Mouse (Mus musculus): ENCODE measurements at regions not wholly inside any gene's neighbourhood (a gene's known extent, or its start where the extent isn't known, plus 50 kb on each side); places are given as distances from the start of the nearest gene placed in this dataset.

GRCm38 (mm10) chr10:44749206-44749605 lies 220.9 kb upstream of the Prdm1 start:
- ATAC-seq (ENCODE audit: extremely low read depth, insufficient number of reproducible peaks, low FRiP score, poor library complexity, severe bottlenecking) (no peak), DNase-seq (ENCODE audit: low spot score) (no peak)
- no peaks in the 10 kb centered on the region for H3K4me1 ChIP-seq (ENCODE audit: insufficient read depth, low read depth, low read length)
- H3K4me3 ChIP-seq (ENCODE audit: low read depth, low read length) = no peak overlapping the region
- H3K36me3 ChIP-seq (replicated peaks) = no peaks in the 10 kb centered on the region
- H3K9me3 ChIP-seq (replicated peaks) = no peaks in the 10 kb centered on the region
- no peaks in the 10 kb centered on the region for H3K27me3 ChIP-seq (ENCODE audit: insufficient read depth, low read length)
- TF ChIP-seq POLR2AphosphoS5 (IDR thresholded peaks at IDR 0.05; ENCODE audit: insufficient replicate concordance, low read depth, low read length) = no peak

GRCm38 (mm10) chr10:44747419-44747818 lies 219.1 kb upstream of the Prdm1 start:
- Histone ChIP-seq H3K4me3 (ENCODE audit: low read depth, low read length) (no peak overlapping the region), H3K4me1 (ENCODE audit: insufficient read depth, low read depth, low read length) (no peaks in the 10 kb centered on the region), H3K27me3 (ENCODE audit: insufficient read depth, low read length) (no peaks in the 10 kb centered on the region), H3K36me3 (replicated peaks) (no peaks in the 10 kb centered on the region), H3K9me3 (replicated peaks) (no peaks in the 10 kb centered on the region)
- DNase-seq (ENCODE audit: low spot score) = no peak
- ATAC-seq (ENCODE audit: extremely low read depth, insufficient number of reproducible peaks, low FRiP score, poor library complexity, severe bottlenecking) = no peak
- TF ChIP-seq POLR2AphosphoS5 (IDR thresholded peaks at IDR 0.05; ENCODE audit: insufficient replicate concordance, low read depth, low read length) (no peak), GATA2 (IDR thresholded peaks at IDR 0.05; ENCODE audit: borderline replicate concordance, low read depth, low read length) (no peak), CTCF (IDR thresholded peaks at IDR 0.05; ENCODE audit: low read depth, low read length) (no peak), TAL1 (conservative IDR thresholded peaks at IDR 0.05; ENCODE audit: low read depth, low read length) (no peak), GATA1 (IDR thresholded peaks at IDR 0.05; ENCODE audit: borderline replicate concordance, low read length) (no peak)

GRCm38 (mm10) chr10:44744221-44744620 lies 215.9 kb upstream of the Prdm1 start:
- TF ChIP-seq CTCF (IDR thresholded peaks at IDR 0.05; ENCODE audit: low read depth, low read length) (no peak), GATA2 (IDR thresholded peaks at IDR 0.05; ENCODE audit: borderline replicate concordance, low read depth, low read length) (no peak)
- DNase-seq (ENCODE audit: low spot score) = no peak
- no peaks in the 10 kb centered on the region for H3K36me3 ChIP-seq (replicated peaks)
- no peaks in the 10 kb centered on the region for H3K4me1 ChIP-seq (ENCODE audit: insufficient read depth, low read depth, low read length)
- ATAC-seq (ENCODE audit: extremely low read depth, insufficient number of reproducible peaks, low FRiP score, poor library complexity, severe bottlenecking) = no peak
- no peaks in the 10 kb centered on the region for H3K9me3 ChIP-seq (replicated peaks)
- no peak overlapping the region for H3K4me3 ChIP-seq (ENCODE audit: low read depth, low read length)
- no peaks in the 10 kb centered on the region for H3K27me3 ChIP-seq (ENCODE audit: insufficient read depth, low read length)

- peaks cover 2% of the 10 kb centered on the region; the same call in 1 of the 2 replicates for H3K4me1 ChIP-seq (ENCODE audit: insufficient read depth, low read depth, low read length)
- no peak for TF ChIP-seq TAL1 (conservative IDR thresholded peaks at IDR 0.05; ENCODE audit: low read depth, low read length)
- TF ChIP-seq CTCF (IDR thresholded peaks at IDR 0.05; ENCODE audit: low read depth, low read length) = no peak
- no peak for TF ChIP-seq GATA1 (IDR thresholded peaks at IDR 0.05; ENCODE audit: borderline replicate concordance, low read length)
- TF ChIP-seq POLR2AphosphoS5 (IDR thresholded peaks at IDR 0.05; ENCODE audit: insufficient replicate concordance, low read depth, low read length) = no peak
- no peak for TF ChIP-seq GATA2 (IDR thresholded peaks at IDR 0.05; ENCODE audit: borderline replicate concordance, low read depth, low read length)
- no peak for DNase-seq (ENCODE audit: low spot score)
- no peak for ATAC-seq (ENCODE audit: extremely low read depth, insufficient number of reproducible peaks, low FRiP score, poor library complexity, severe bottlenecking)
- no peak overlapping the region for H3K4me3 ChIP-seq (ENCODE audit: low read depth, low read length)
- no peaks in the 10 kb centered on the region for H3K27me3 ChIP-seq (ENCODE audit: insufficient read depth, low read length)
- H3K9me3 ChIP-seq (replicated peaks) = no peaks in the 10 kb centered on the region
- no peaks in the 10 kb centered on the region for H3K36me3 ChIP-seq (replicated peaks)
Measured at GRCm38 (mm10) chr10:44733641-44734040, 205.3 kb upstream of the Prdm1 start.

GRCm38 (mm10) chr10:44730721-44731120 lies 202.4 kb upstream of the Prdm1 start:
- no peak for ATAC-seq (ENCODE audit: extremely low read depth, insufficient number of reproducible peaks, low FRiP score, poor library complexity, severe bottlenecking)
- Histone ChIP-seq H3K9me3 (replicated peaks) (no peaks in the 10 kb centered on the region), H3K36me3 (replicated peaks) (no peaks in the 10 kb centered on the region), H3K4me3 (ENCODE audit: low read depth, low read length) (no peak overlapping the region), H3K27me3 (ENCODE audit: insufficient read depth, low read length) (no peaks in the 10 kb centered on the region), H3K4me1 (ENCODE audit: insufficient read depth, low read depth, low read length) (peaks cover 2% of the 10 kb centered on the region; the same call in 1 of the 2 replicates)
- TF ChIP-seq GATA2 (IDR thresholded peaks at IDR 0.05; ENCODE audit: borderline replicate concordance, low read depth, low read length) (no peak), POLR2AphosphoS5 (IDR thresholded peaks at IDR 0.05; ENCODE audit: insufficient replicate concordance, low read depth, low read length) (no peak), GATA1 (IDR thresholded peaks at IDR 0.05; ENCODE audit: borderline replicate concordance, low read length) (no peak), TAL1 (conservative IDR thresholded peaks at IDR 0.05; ENCODE audit: low read depth, low read length) (no peak), CTCF (IDR thresholded peaks at IDR 0.05; ENCODE audit: low read depth, low read length) (no peak)
- DNase-seq (ENCODE audit: low spot score) = no peak

GRCm38 (mm10) chr10:44728963-44729362 lies 200.7 kb upstream of the Prdm1 start:
- no peak for ATAC-seq (ENCODE audit: extremely low read depth, insufficient number of reproducible peaks, low FRiP score, poor library complexity, severe bottlenecking)

GRCm38 (mm10) chr10:44724575-44724974 lies 196.3 kb upstream of the Prdm1 start:
- Histone ChIP-seq H3K4me3 (ENCODE audit: low read depth, low read length) (no peak overlapping the region; the same call in 1 of the 2 replicates), H3K4me1 (ENCODE audit: insufficient read depth, low read depth, low read length) (peaks cover 16% of the 10 kb centered on the region), H3K9me3 (replicated peaks) (no peaks in the 10 kb centered on the region), H3K36me3 (replicated peaks) (no peaks in the 10 kb centered on the region), H3K27me3 (ENCODE audit: insufficient read depth, low read length) (no peaks in the 10 kb centered on the region)
- DNase-seq (ENCODE audit: low spot score) = no peak
- ATAC-seq (ENCODE audit: extremely low read depth, insufficient number of reproducible peaks, low FRiP score, poor library complexity, severe bottlenecking) = peak; percentile 15; the same call in 1 of the 2 replicates
- TF ChIP-seq GATA2 (IDR thresholded peaks at IDR 0.05; ENCODE audit: borderline replicate concordance, low read depth, low read length) (no peak), POLR2AphosphoS5 (IDR thresholded peaks at IDR 0.05; ENCODE audit: insufficient replicate concordance, low read depth, low read length) (no peak), GATA1 (IDR thresholded peaks at IDR 0.05; ENCODE audit: borderline replicate concordance, low read length) (no peak), CTCF (IDR thresholded peaks at IDR 0.05; ENCODE audit: low read depth, low read length) (no peak), TAL1 (conservative IDR thresholded peaks at IDR 0.05; ENCODE audit: low read depth, low read length) (no peak)

More at GRCm38 (mm10) chr10:44728963-44729362, 200.7 kb upstream of the Prdm1 start:
- peaks cover 11% of the 10 kb centered on the region for H3K4me1 ChIP-seq (ENCODE audit: insufficient read depth, low read depth, low read length)
- no peaks in the 10 kb centered on the region for H3K27me3 ChIP-seq (ENCODE audit: insufficient read depth, low read length)
- H3K9me3 ChIP-seq (replicated peaks) = no peaks in the 10 kb centered on the region
- TF ChIP-seq GATA2 (IDR thresholded peaks at IDR 0.05; ENCODE audit: borderline replicate concordance, low read depth, low read length) (no peak), POLR2AphosphoS5 (IDR thresholded peaks at IDR 0.05; ENCODE audit: insufficient replicate concordance, low read depth, low read length) (no peak), CTCF (IDR thresholded peaks at IDR 0.05; ENCODE audit: low read depth, low read length) (no peak), TAL1 (conservative IDR thresholded peaks at IDR 0.05; ENCODE audit: low read depth, low read length) (no peak), GATA1 (IDR thresholded peaks at IDR 0.05; ENCODE audit: borderline replicate concordance, low read length) (no peak)
- no peaks in the 10 kb centered on the region for H3K36me3 ChIP-seq (replicated peaks)
- no peak for DNase-seq (ENCODE audit: low spot score)
- H3K4me3 ChIP-seq (ENCODE audit: low read depth, low read length) = no peak overlapping the region
